Mouse (Mus musculus): ENCODE data around the gene Ccdc186. TPM values are rescaled to one million over a fixed set of nuclear protein-coding genes. Genes with fewer than 3 reads are reported as not detected.
"Not testable (repeated sequence)": the region's sequence is repeated elsewhere in the genome, so short reads cannot be mapped to it uniquely, and the experiment has no call there.

Ccdc186 gene
- polyA plus RNA-seq, 1 experiment from 2014 or later: 18.3 TPM

DNA sequence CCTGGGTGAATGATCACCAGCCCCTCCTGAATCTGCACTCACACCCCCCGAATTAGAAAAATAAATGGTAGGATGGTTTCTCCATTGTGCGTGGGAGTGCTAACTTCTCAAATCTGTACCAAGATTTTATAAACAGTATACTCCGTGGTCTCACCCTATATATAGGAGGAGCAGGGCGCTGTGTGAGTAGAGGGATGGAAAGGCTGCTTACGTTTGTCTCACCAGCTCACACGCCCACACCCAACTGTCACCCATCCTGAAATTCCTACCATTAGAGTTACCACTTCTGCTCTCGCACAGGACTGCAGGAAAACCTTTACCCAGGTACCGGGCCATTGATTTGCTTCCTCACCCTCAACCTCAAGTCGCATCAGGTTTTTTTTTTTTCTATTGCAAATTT is 53.0 kb downstream of the Ccdc186 start:
- Histone ChIP-seq H3K27ac (no peak overlapping the region), H3K9me3 (replicated peaks) (no peaks in the 10 kb centered on the region), H3K4me1 (no peaks in the 10 kb centered on the region), H3K27me3 (peaks cover 10% of the 10 kb centered on the region; the same call in 1 of the 2 replicates), H3K4me2 (no peak overlapping the region), H3K4me3 (replicated peaks) (no peak overlapping the region), H3K9ac (no peak overlapping the region), H3K36me3 (no peaks in the 10 kb centered on the region)
- WGBS: 81% methylated on average over 9 of the region's 9 CpGs
- no peak for ATAC-seq (replicated peaks; ENCODE audit: low FRiP score)

GRCm38 (mm10) chr19:56762686-56763085 is 59.3 kb downstream of the Ccdc186 start:
- H3K36me3 ChIP-seq: no peaks in the 10 kb centered on the region
- ATAC-seq (replicated peaks; ENCODE audit: low FRiP score): no peak
- H3K27me3 ChIP-seq: no peaks in the 10 kb centered on the region
- no peak overlapping the region for H3K27ac ChIP-seq
- H3K9me3 ChIP-seq (replicated peaks): no peaks in the 10 kb centered on the region
- WGBS: 93% methylated on average over 4 of the region's 4 CpGs
- no peak overlapping the region for H3K9ac ChIP-seq
- no peak overlapping the region for H3K4me3 ChIP-seq (replicated peaks)
- no peak overlapping the region for H3K4me2 ChIP-seq
- H3K4me1 ChIP-seq: no peaks in the 10 kb centered on the region

DNA sequence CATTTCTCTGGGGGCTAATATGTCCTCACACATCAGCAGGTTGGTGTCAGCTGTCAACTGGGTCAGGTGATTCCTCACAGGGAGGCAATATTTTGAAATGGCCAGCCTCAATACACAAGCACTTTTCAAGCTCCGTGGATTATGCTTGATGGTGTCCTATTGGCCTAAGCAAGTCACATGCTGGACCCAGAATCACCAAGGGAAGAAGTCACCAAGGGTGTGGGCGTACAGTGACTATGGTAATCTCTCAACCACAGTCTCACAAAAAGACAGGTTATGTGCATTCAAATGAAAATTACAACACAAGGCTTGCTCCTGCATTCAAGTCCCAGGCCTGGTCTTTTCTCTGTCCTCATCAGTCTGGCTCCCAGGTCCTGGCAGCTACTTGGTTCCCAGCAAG is 60.3 kb downstream of the Ccdc186 start:
- no peak overlapping the region for H3K4me3 ChIP-seq (replicated peaks)
- no peak overlapping the region for H3K27ac ChIP-seq
- no peak for ATAC-seq (replicated peaks; ENCODE audit: low FRiP score)
- H3K9ac ChIP-seq: no peak overlapping the region
- WGBS: 89% methylated on average over 2 of the region's 2 CpGs
- H3K36me3 ChIP-seq: no peaks in the 10 kb centered on the region
- H3K4me2 ChIP-seq: no peak overlapping the region
- no peaks in the 10 kb centered on the region for H3K4me1 ChIP-seq
- H3K27me3 ChIP-seq: no peaks in the 10 kb centered on the region
- no peaks in the 10 kb centered on the region for H3K9me3 ChIP-seq (replicated peaks)

GRCm38 (mm10) chr19:56761096-56761495 is 60.9 kb downstream of the Ccdc186 start:
- no peaks in the 10 kb centered on the region for H3K36me3 ChIP-seq
- H3K4me1 ChIP-seq: no peaks in the 10 kb centered on the region
- 90% methylated on average over 5 of the region's 5 CpGs for WGBS
- H3K9ac ChIP-seq: no peak overlapping the region
- no peak for ATAC-seq (replicated peaks; ENCODE audit: low FRiP score)
- H3K4me3 ChIP-seq (replicated peaks): no peak overlapping the region
- H3K9me3 ChIP-seq (replicated peaks): no peaks in the 10 kb centered on the region
- no peaks in the 10 kb centered on the region for H3K27me3 ChIP-seq
- no peak overlapping the region for H3K27ac ChIP-seq
- no peak overlapping the region for H3K4me2 ChIP-seq

DNA sequence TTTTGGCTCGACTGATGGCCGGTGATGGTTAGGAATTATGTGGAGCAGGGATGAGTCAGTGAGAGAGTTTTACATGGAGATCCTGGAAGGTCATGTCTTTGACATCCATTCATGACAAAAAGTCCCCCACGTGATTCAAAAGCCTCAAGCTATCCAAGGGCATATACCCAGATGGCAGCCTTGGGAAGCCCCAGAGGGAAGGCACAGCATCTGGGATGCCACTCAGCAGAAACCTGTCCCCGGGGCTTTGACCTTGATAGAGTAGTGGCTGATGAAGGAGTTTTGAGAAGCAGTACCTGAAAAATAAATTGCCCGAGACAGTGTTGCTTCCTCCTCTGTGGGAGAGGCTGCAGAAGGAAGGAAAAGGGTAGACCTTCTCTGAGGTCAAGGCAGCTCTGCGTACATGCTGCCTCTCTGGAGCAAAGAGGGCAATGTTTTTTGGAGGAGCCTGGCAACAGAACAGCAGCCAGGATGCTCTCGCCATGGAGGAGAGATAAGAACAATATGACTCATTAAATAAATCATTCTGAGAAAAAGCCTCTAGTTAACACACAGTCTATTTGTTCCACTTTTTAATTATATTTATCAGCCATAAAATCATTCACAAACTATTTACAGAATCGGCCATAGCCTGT is 61.6 kb downstream of the Ccdc186 start:
- Histone ChIP-seq H3K4me3 (replicated peaks) (no peak overlapping the region), H3K9ac (no peak overlapping the region), H3K36me3 (no peaks in the 10 kb centered on the region), H3K9me3 (replicated peaks) (no peaks in the 10 kb centered on the region), H3K27me3 (no peaks in the 10 kb centered on the region), H3K4me1 (no peaks in the 10 kb centered on the region), H3K4me2 (no peak overlapping the region), H3K27ac (no peak overlapping the region)
- 77% methylated on average over 8 of the region's 8 CpGs for WGBS
- no peak for ATAC-seq (replicated peaks; ENCODE audit: low FRiP score)

DNA sequence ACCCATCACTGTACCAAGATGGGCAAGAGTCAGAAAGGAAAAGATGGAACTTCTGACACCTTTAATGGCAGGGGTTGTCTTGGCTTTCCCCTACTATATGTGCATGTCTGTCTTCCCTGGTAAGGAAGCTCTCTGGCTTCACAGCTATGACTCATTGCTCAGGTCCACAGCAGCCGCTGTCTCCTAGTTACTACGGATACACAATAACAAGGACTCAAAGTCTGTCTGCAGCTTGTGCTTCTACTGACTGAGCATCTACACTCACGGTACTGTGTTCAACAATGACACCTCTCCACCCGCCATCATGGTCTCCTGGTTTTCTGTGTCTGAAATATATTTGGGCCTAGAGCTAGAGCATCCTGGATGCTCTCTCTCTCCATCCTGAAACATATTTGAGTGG is 62.2 kb downstream of the Ccdc186 start:
- H3K27me3 ChIP-seq: no peaks in the 10 kb centered on the region
- H3K4me2 ChIP-seq: no peak overlapping the region
- H3K36me3 ChIP-seq: no peaks in the 10 kb centered on the region
- no peak for ATAC-seq (replicated peaks; ENCODE audit: low FRiP score)
- H3K4me1 ChIP-seq: no peaks in the 10 kb centered on the region
- no peak overlapping the region for H3K9ac ChIP-seq
- 87% methylated on average over 4 of the region's 4 CpGs for WGBS
- no peak overlapping the region for H3K27ac ChIP-seq
- no peak overlapping the region for H3K4me3 ChIP-seq (replicated peaks)
- H3K9me3 ChIP-seq (replicated peaks): no peaks in the 10 kb centered on the region

DNA sequence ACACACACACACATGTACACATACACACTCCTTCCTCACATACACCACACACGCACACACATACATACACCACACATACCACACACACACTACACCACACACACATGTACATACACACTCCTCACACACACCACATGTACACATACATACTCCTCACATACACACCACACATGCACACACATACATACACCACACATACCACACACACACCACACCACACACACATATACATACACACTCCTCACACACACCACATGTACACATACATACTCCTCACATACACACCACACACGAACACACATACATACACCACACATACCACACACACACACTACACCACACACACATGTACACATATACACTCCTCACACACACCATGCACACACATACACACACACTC is 63.7 kb downstream of the Ccdc186 start:
- Histone ChIP-seq H3K9me3 (replicated peaks) (no peaks in the 10 kb centered on the region), H3K4me1 (no peaks in the 10 kb centered on the region), H3K4me3 (replicated peaks) (no peak overlapping the region), H3K36me3 (no peaks in the 10 kb centered on the region), H3K4me2 (no peak overlapping the region), H3K27me3 (no peaks in the 10 kb centered on the region), H3K27ac (no peak overlapping the region), H3K9ac (no peak overlapping the region)
- ATAC-seq (replicated peaks; ENCODE audit: low FRiP score): no peak
- WGBS: 95% methylated on average over 2 of the region's 2 CpGs

DNA sequence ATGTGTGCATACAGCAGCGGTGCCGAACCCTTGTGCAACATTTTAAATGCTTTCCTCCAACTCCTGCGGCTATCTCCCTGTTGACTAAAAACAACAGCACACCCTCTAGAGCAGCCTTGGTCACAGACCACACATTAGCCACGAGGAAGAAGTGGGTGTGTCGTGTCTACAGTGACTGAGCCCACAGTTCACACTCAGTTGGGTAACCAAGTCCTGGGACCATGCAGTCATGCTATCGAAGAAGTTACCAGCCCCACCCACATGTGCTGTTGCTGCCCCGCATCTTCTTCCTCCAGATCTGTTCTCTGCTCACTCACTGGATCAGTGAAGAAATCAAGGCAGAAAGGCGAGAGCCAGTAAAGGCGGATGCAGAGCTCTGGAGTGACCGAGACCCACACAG is 65.6 kb downstream of the Ccdc186 start:
- no peak overlapping the region for H3K27ac ChIP-seq
- no peak overlapping the region for H3K4me2 ChIP-seq
- no peak overlapping the region for H3K4me3 ChIP-seq (replicated peaks)
- H3K9me3 ChIP-seq (replicated peaks): no peaks in the 10 kb centered on the region
- ATAC-seq (replicated peaks; ENCODE audit: low FRiP score): no peak
- no peak overlapping the region for H3K9ac ChIP-seq
- H3K4me1 ChIP-seq: no peaks in the 10 kb centered on the region
- H3K36me3 ChIP-seq: no peaks in the 10 kb centered on the region
- H3K27me3 ChIP-seq: no peaks in the 10 kb centered on the region
- 83% methylated on average over 10 of the region's 10 CpGs for WGBS

DNA sequence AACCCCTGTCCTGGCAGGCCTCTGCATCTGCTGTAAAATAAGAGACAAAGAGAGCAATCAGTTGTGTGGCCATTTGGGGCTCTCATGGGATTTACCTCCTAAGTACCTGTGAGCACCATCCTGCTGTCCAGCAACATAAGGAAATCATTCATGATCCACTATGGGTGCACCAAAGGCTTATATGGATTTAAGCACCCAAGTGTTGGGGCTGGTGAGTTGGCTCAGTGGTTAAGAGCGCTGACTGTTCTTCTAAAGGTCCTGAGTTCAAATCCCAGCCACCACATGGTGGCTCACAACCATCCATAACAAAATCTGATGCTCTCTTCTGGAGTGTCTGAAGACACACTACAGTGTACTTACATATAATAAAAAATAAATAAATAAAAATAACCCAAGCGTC is 67.5 kb downstream of the Ccdc186 start:
- not testable (repeated sequence) for H3K4me1 ChIP-seq; H3K27ac ChIP-seq; ATAC-seq (replicated peaks; ENCODE audit: low FRiP score); H3K9ac ChIP-seq; H3K9me3 ChIP-seq (replicated peaks); H3K4me2 ChIP-seq; H3K27me3 ChIP-seq; H3K36me3 ChIP-seq; H3K4me3 ChIP-seq (replicated peaks)
- WGBS: 94% methylated on average over 2 of the region's 2 CpGs

- no peaks in the 10 kb centered on the region for H3K27me3 ChIP-seq
- H3K9ac ChIP-seq: no peak overlapping the region
- WGBS: 53% methylated on average over 4 of the region's 4 CpGs
- no peaks in the 10 kb centered on the region for H3K36me3 ChIP-seq
- peaks cover 17% of the 10 kb centered on the region for H3K4me1 ChIP-seq
- no peak overlapping the region for H3K27ac ChIP-seq
- no peak for ATAC-seq (replicated peaks; ENCODE audit: low FRiP score)
- no peak overlapping the region for H3K4me2 ChIP-seq
- no peaks in the 10 kb centered on the region for H3K9me3 ChIP-seq (replicated peaks)
- no peak overlapping the region for H3K4me3 ChIP-seq (replicated peaks)
Measured at GRCm38 (mm10) chr19:56750709-56751108, 71.3 kb downstream of the Ccdc186 start.

- no peak for ATAC-seq (replicated peaks; ENCODE audit: low FRiP score)
- H3K4me3 ChIP-seq (replicated peaks): no peak overlapping the region
- no peak overlapping the region for H3K4me2 ChIP-seq
- no peak overlapping the region for H3K9ac ChIP-seq
- H3K27ac ChIP-seq: 0 out of 2 replicates have a peak overlapping the region, but pooled peaks have one; percentile 15
- no peaks in the 10 kb centered on the region for H3K27me3 ChIP-seq
- WGBS: 18% methylated on average over 3 of the region's 3 CpGs
- H3K4me1 ChIP-seq: peaks cover 17% of the 10 kb centered on the region
- H3K36me3 ChIP-seq: no peaks in the 10 kb centered on the region
- no peaks in the 10 kb centered on the region for H3K9me3 ChIP-seq (replicated peaks)
Measured at GRCm38 (mm10) chr19:56749343-56749742, 72.6 kb downstream of the Ccdc186 start.

DNA sequence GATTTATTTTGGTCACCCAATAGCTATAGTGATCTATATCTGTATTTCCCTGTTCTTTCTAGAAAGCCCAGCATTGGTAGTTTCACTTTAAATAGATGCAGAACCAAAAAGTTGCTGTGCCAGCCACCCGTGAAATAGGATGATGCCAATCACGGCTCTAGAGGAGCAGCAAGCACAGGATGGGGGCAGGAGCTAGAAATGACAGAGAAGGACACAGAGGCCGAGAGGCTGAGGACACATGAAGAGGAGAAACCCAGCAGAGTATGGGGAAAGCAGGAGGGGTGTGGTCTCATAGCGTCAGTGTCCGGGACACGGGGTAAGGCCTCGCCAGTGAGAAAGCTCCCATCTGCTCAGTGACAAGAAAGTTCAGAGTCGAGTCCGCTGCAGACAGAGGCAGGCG is 74.1 kb downstream of the Ccdc186 start:
- Histone ChIP-seq H3K4me1 (peaks cover 17% of the 10 kb centered on the region), H3K36me3 (no peaks in the 10 kb centered on the region), H3K9ac (no peak overlapping the region), H3K4me2 (peak overlapping the region; percentile 25; the same call in 1 of the 2 replicates), H3K4me3 (replicated peaks) (no peak overlapping the region), H3K27me3 (peaks cover 7% of the 10 kb centered on the region; the same call in 1 of the 2 replicates), H3K9me3 (replicated peaks) (no peaks in the 10 kb centered on the region), H3K27ac (no peak overlapping the region; the same call in 1 of the 2 replicates)
- 47% methylated on average over 10 of the region's 10 CpGs for WGBS
- 0 out of 2 replicates have a peak, but pooled peaks have one; percentile 29 for ATAC-seq (replicated peaks; ENCODE audit: low FRiP score)

DNA sequence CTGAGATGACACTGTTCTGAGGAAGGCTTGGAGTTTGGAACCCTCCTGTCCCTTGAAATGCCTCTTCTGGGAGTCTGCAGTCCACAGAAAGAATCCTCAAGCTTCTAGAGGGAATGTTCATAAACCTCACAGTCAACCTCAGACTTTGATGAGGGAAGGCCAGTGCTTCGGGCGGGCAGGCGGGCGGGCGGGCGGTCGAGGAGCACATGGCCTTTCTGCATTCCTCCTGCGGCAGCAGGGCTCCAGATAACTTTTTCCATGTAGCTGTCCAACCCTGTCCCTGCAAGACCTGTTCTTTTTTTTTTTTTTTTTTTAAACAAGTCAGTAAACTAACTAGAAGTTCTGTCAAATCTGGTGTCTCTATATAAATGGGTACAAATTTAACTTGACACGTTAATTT is 75.4 kb downstream of the Ccdc186 start:
- no peak overlapping the region for H3K9ac ChIP-seq

More for the DNA sequence above, 75.4 kb downstream of the Ccdc186 start:
- peaks cover 17% of the 10 kb centered on the region for H3K4me1 ChIP-seq
- H3K36me3 ChIP-seq: no peaks in the 10 kb centered on the region
- no peak overlapping the region for H3K27ac ChIP-seq
- H3K27me3 ChIP-seq: peaks cover 7% of the 10 kb centered on the region; the same call in 1 of the 2 replicates
- no peaks in the 10 kb centered on the region for H3K9me3 ChIP-seq (replicated peaks)
- no peak overlapping the region for H3K4me3 ChIP-seq (replicated peaks)
- H3K4me2 ChIP-seq: no peak overlapping the region
- ATAC-seq (replicated peaks; ENCODE audit: low FRiP score): no peak
- 84% methylated on average over 9 of the region's 9 CpGs for WGBS
